Mouse (Mus musculus) cortical plate, adult 2 months (tissue): ENCODE measurements around the gene Olfr716.

Experiments used
- CTCF ChIP-seq: fragments of 200-500 bp; IDR thresholded peaks from 2 replicates; pipeline ENCODE4 v1.5.1; 2011; ENCODE audit warnings: mild to moderate bottlenecking, control low read depth, low read length; ENCODE audit not compliant: insufficient read depth; ENCODE audit errors: extremely low read depth
- POLR2A ChIP-seq: fragments of 200-500 bp; IDR thresholded peaks from 2 replicates; pipeline ENCODE4 v1.6.1; 2011; ENCODE audit warnings: mild to moderate bottlenecking, low read length, control low read depth; ENCODE audit not compliant: insufficient read depth; ENCODE audit errors: extremely low read depth

GRCm38 (mm10) chr7:107166690-107167089 is 28.6 kb downstream of the Olfr716 start, which contains the start of gene Nlrp14:
- TF ChIP-seq POLR2A (no peak), CTCF (no peak)
